Mouse (Mus musculus): ENCODE data around the gene Psma1. TPM values are rescaled to one million over a fixed set of nuclear protein-coding genes. Genes with fewer than 3 reads are reported as not detected.

The Psma1 gene
- 137 TPM for polyA plus RNA-seq (2014; fragmentation: Illumina TruSeq; extraction: RNeasy Lipid Tissue Mini Kit (QIAGEN cat#74804); ENCODE audit: low read depth, low replicate concordance)

DNA sequence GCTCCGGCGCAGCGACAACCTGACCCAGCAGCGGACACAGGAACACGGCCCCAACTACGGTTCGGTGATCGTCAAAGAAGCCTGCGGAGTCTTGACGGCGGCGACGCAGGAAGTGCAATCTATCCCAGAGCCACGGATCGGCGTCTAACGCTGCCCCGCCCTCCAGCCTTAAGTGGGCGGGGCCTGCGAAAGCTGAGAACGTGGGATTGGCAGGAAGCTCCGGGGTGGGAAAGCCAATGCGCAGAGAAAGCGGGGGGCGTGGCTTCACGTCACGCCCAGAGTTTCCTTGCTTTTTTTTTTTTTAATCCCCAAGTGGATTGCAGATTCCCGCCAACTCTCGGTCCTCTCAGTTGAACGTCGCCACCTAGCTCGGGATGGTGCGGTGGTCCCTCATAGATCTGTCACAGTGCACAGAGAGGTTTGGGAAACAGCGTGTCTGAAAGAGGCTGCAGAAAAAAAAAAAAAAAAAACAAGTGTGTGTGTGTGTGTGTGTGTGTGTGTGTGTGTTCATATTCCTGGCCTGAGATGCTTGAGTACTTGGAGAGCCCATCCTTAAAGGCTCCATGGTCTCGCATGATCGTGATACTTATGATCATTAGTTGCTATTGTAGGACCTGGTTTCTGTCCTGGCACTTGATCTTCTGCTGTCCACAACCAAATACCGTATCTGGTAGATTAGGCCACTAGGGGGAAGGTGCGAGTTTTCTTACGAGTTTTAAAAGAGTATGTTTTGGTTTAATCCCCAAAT is at the start of gene Psma1:
Gene Psma1, minus strand, starts transcription at position 114 of the 748 bp plus-strand sequence.

GRCm38 (mm10) chr7:114253885-114254833 is 21.8 kb downstream of the Psma1 start, which contains the start of gene Copb1:
Copb1 (minus strand) TSS chr7:114254711.

Other genes starting within 250 kb of the Psma1 start
- gene Rras2, start 158.3 kb downstream of the Psma1 start, polyA plus RNA-seq (2014; fragmentation: Illumina TruSeq; extraction: RNeasy Lipid Tissue Mini Kit (QIAGEN cat#74804); ENCODE audit: low read depth, low replicate concordance): 27.3 TPM
- gene Copb1, start 21.4 kb downstream of the Psma1 start, polyA plus RNA-seq (2014; fragmentation: Illumina TruSeq; extraction: RNeasy Lipid Tissue Mini Kit (QIAGEN cat#74804); ENCODE audit: low read depth, low replicate concordance): 96.8 TPM
- 51.5 TPM for gene Pde3b, start 139.2 kb upstream of the Psma1 start, polyA plus RNA-seq (2014; fragmentation: Illumina TruSeq; extraction: RNeasy Lipid Tissue Mini Kit (QIAGEN cat#74804); ENCODE audit: low read depth, low replicate concordance)

Measured in adipose tissue, adult 10 weeks (tissue).